Mouse (Mus musculus) left cerebral cortex, postnatal 36 days (tissue): ENCODE results near the gene Olfr202. TPM values are rescaled to one million over a fixed set of nuclear protein-coding genes. Genes with fewer than 3 reads are reported as not detected.
"Not testable (repeated sequence)": the region's sequence is repeated elsewhere in the genome, so short reads cannot be mapped to it uniquely, and the experiment has no call there.

Source experiments
- DNase-seq, 2 experiments: peaks; one replicate each; pipeline ENCODE4 v3.0.0; 2021 to 2022; ENCODE audit warnings: low spot score in 2 of 2, mixed read lengths in 1 of 2
- intact Hi-C: fragments of 180-260 bp; cut with DNase I; formaldehyde crosslinking; loops from one replicate; pipeline ENCODE4 v1.15.1; 2025
- total RNA-seq, 2 experiments: library from RNA; stranded (reverse); gene quantifications; 2 replicates each; pipeline ENCODE4 v1.2.3; 2021

Olfr202 gene
- total RNA-seq, result not detected

GRCm38 (mm10) chr16:59286693-59287092, at the start of gene Olfr202:
Gene Olfr202, minus strand, starts transcription at chr16:59286793.
- DNase-seq, result no peak
- intact Hi-C loops, result no loop called here

GRCm38 (mm10) chr16:59331038-59331437, 44.4 kb upstream of the Olfr202 start, which contains the start of gene Olfr205:
Gene Olfr205, minus strand, starts transcription at chr16:59331138.
- no peak for DNase-seq

GRCm38 (mm10) chr16:59323262-59323661, 36.7 kb upstream of the Olfr202 start:
- intact Hi-C loops, DNase-seq: not testable (repeated sequence)

More at GRCm38 (mm10) chr16:59331038-59331437, 44.4 kb upstream of the Olfr202 start, which contains the start of gene Olfr205:
- intact Hi-C loops, result no loop called here

GRCm38 (mm10) chr16:59318148-59318547, 31.6 kb upstream of the Olfr202 start, which contains the start of gene Olfr204:
Gene Olfr204, minus strand, starts transcription at chr16:59318248.
- DNase-seq, result no peak
- intact Hi-C loops, result no loop called here

- intact Hi-C loops, result no loop called here
- no peak for DNase-seq
Observed at GRCm38 (mm10) chr16:59298581-59298980, 12.0 kb upstream of the Olfr202 start, which contains the start of gene Olfr203. Gene Olfr203, plus strand, starts transcription at chr16:59298881.

GRCm38 (mm10) chr16:59287576-59287975, 983 bp upstream of the Olfr202 start:
- intact Hi-C loops, DNase-seq: not testable (repeated sequence)

- no peak for DNase-seq
- intact Hi-C loops, result no loop called here
Observed at GRCm38 (mm10) chr16:59283476-59283875, 3.1 kb downstream of the Olfr202 start.

- intact Hi-C loops, result no loop called here
Observed at GRCm38 (mm10) chr16:59280542-59280941, 6.1 kb downstream of the Olfr202 start.

GRCm38 (mm10) chr16:59272532-59272931, 14.1 kb downstream of the Olfr202 start, which contains the start of gene Olfr201:
Gene Olfr201, minus strand, starts transcription at chr16:59272632.
- intact Hi-C loops, DNase-seq: not testable (repeated sequence)

More at GRCm38 (mm10) chr16:59280542-59280941, 6.1 kb downstream of the Olfr202 start:
- DNase-seq, result no peak

GRCm38 (mm10) chr16:59269097-59269496, 17.5 kb downstream of the Olfr202 start:
- intact Hi-C loops, DNase-seq: not testable (repeated sequence)

GRCm38 (mm10) chr16:59249684-59250083, 36.9 kb downstream of the Olfr202 start:
- no peak for DNase-seq
- intact Hi-C loops, result no loop called here

Other genes starting within 250 kb of the Olfr202 start
- not detected for gene Olfr187, start 247.0 kb downstream of the Olfr202 start, total RNA-seq
- not detected for gene Olfr190, start 208.8 kb downstream of the Olfr202 start, total RNA-seq
- gene Olfr191, start 197.0 kb downstream of the Olfr202 start, total RNA-seq, result not detected
- gene Olfr193, start 174.9 kb downstream of the Olfr202 start, total RNA-seq, result not detected
- gene Olfr194, start 165.7 kb downstream of the Olfr202 start, total RNA-seq, result not detected
- not detected for gene Olfr195, start 139.7 kb downstream of the Olfr202 start, total RNA-seq
- gene Olfr196, start 116.3 kb downstream of the Olfr202 start, total RNA-seq, result not detected
- not detected for gene Olfr198, start 83.3 kb downstream of the Olfr202 start, total RNA-seq
- not detected for gene Olfr199, start 67.0 kb downstream of the Olfr202 start, total RNA-seq
- not detected for gene Olfr201, start 14.2 kb downstream of the Olfr202 start, total RNA-seq
- not detected for gene Olfr203, start 12.1 kb upstream of the Olfr202 start, total RNA-seq
- gene Olfr204, start 31.5 kb upstream of the Olfr202 start, total RNA-seq, result under 1 TPM in 1 of 2 experiments, not detected in 1; 0.07 TPM
- gene Olfr205, start 44.3 kb upstream of the Olfr202 start, total RNA-seq, result not detected
- gene Olfr206, start 62.5 kb upstream of the Olfr202 start, total RNA-seq, result not detected
- not detected for gene Olfr209, start 77.2 kb upstream of the Olfr202 start, total RNA-seq
- gene Gabrr3, start 120.5 kb upstream of the Olfr202 start, total RNA-seq, result under 1 TPM in 1 of 2 experiments, not detected in 1; 0.20 TPM
- 10 to 100 TPM; 12.9 to 14.5 TPM for gene Riox2, start 185.0 kb upstream of the Olfr202 start, total RNA-seq